Mouse (Mus musculus): ENCODE measurements around the gene Ptpn14.

DNA sequence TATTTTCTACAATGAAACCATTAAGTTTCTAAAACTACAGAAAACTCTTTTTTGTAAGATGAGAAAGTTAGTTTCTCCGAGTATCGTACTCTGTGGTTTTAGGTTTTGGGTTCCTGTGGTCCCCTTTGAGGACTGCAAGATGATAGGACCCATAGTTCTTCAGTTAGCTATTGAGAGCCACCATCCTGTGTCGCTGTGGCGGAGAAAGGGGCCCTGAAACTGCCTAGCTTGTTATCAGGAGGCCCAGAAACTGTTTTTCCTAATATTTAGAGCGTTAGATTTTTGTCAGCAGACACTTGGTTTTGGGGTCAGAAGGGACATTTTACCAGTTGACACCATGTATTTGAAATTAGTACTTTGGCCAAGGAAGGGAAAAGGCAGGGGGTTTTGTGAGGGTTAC is 127.7 kb downstream of the Ptpn14 start:
- TF ChIP-seq CTCF (IDR thresholded peaks at IDR 0.05; ENCODE audit: extremely low read depth, insufficient read depth, insufficient read length, insufficient replicate concordance) (no peak), POLR2A (IDR thresholded peaks at IDR 0.05; ENCODE audit: low read depth, low read length) (no peak)

Data from spleen, adult 2 months (tissue).